Mouse (Mus musculus): ENCODE data around the gene Higd1c.
A peak's percentile ranks its signal among the peaks of the same experiment; 100 is the strongest.
"Not testable (repeated sequence)": the region's sequence is repeated elsewhere in the genome, so short reads cannot be mapped to it uniquely, and the experiment has no call there.

Gene Higd1c

GRCm38 (mm10) chr15:100413306-100413705 is 49.0 kb downstream of the Higd1c start:
- DNase-seq: no peak

GRCm38 (mm10) chr15:100414011-100414410 is 49.7 kb downstream of the Higd1c start:
- no peak for DNase-seq

- no peak for DNase-seq
These were observed 50.6 kb downstream of the Higd1c start for GRCm38 (mm10) chr15:100414942-100415341.

GRCm38 (mm10) chr15:100415684-100416083 is 51.3 kb downstream of the Higd1c start:
- no peak for DNase-seq

- no peak for DNase-seq
These were observed 53.6 kb downstream of the Higd1c start for GRCm38 (mm10) chr15:100417854-100418450.

GRCm38 (mm10) chr15:100419311-100419710 is 55.0 kb downstream of the Higd1c start:
- DNase-seq: no peak

GRCm38 (mm10) chr15:100419901-100420745 is 55.8 kb downstream of the Higd1c start:
- DNase-seq: no peak

GRCm38 (mm10) chr15:100421059-100421757 is 56.9 kb downstream of the Higd1c start:
- no peak for DNase-seq

- not testable (repeated sequence) for DNase-seq
These were observed 57.4 kb downstream of the Higd1c start, which contains the start of gene Gm5475 for GRCm38 (mm10) chr15:100421758-100422197. Gm5475 (plus strand) TSS chr15:100422147.

GRCm38 (mm10) chr15:100422476-100422875 is 58.1 kb downstream of the Higd1c start:
- no peak for DNase-seq

GRCm38 (mm10) chr15:100422899-100423860 is 58.8 kb downstream of the Higd1c start:
- peak; percentile 98 for DNase-seq

GRCm38 (mm10) chr15:100423916-100424315 is 59.6 kb downstream of the Higd1c start:
- no peak for DNase-seq

- no peak for DNase-seq
These were observed 60.2 kb downstream of the Higd1c start, which contains the start of gene Slc11a2 for GRCm38 (mm10) chr15:100424396-100425122. Slc11a2 (minus strand) TSS chr15:100425072.

GRCm38 (mm10) chr15:100428296-100428905 is 64.1 kb downstream of the Higd1c start:
- no peak for DNase-seq

GRCm38 (mm10) chr15:100429959-100430565 is 65.7 kb downstream of the Higd1c start:
- no peak for DNase-seq

- DNase-seq: no peak
These were observed 68.9 kb downstream of the Higd1c start for GRCm38 (mm10) chr15:100433234-100433633.

Data from right cerebral cortex, adult 18-20 months (tissue).